Mouse (Mus musculus) liver, adult 2 months (tissue): ENCODE results near the gene Slc32a1. TPM values are rescaled to one million over a fixed set of nuclear protein-coding genes. Genes with fewer than 3 reads are reported as not detected.
A peak's percentile ranks its signal among the peaks of the same experiment; 100 is the strongest.

Experiments
- DNase-seq: peaks from one replicate; pipeline ENCODE4 v3.0.0-alpha.2; 2011; ENCODE audit warnings: low read depth, low spot score; ENCODE audit errors: extremely low read depth
- H3K27ac ChIP-seq: fragments of 200-500 bp; replicated peaks from 2 replicates; pipeline ENCODE4 v1.5.1; 2012; ENCODE audit warnings: low read depth, mild to moderate bottlenecking, control low read depth, inconsistent platforms, low read length; ENCODE audit not compliant: insufficient read depth
- H3K27me3 ChIP-seq: fragments of 200-500 bp; 2 replicates; pipeline ENCODE4 v1.6.1; 2012; ENCODE audit warnings: mild to moderate bottlenecking, moderate library complexity, low read length, inconsistent platforms; ENCODE audit not compliant: control insufficient read depth, insufficient read depth
- H3K36me3 ChIP-seq: fragments of 200-500 bp; 2 replicates; pipeline ENCODE4 v1.6.1; 2012; ENCODE audit warnings: low read length, inconsistent platforms; ENCODE audit not compliant: control insufficient read depth, insufficient read depth
- H3K4me1 ChIP-seq: fragments of 200-500 bp; 2 replicates; pipeline ENCODE4 v1.6.1; 2011; ENCODE audit warnings: low read length; ENCODE audit not compliant: control insufficient read depth, insufficient read depth
- H3K4me3 ChIP-seq: fragments of 200-500 bp; 2 replicates; pipeline ENCODE4 v1.5.1; 2011; ENCODE audit warnings: low read depth, mild to moderate bottlenecking, control low read depth, low read length, moderate library complexity; ENCODE audit not compliant: insufficient read depth
- H3K79me2 ChIP-seq: fragments of 200-500 bp; 2 replicates; pipeline ENCODE4 v1.6.1; 2012; ENCODE audit warnings: inconsistent platforms, mild to moderate bottlenecking, low read length, moderate library complexity; ENCODE audit not compliant: control insufficient read depth, insufficient read depth
- H3K9ac ChIP-seq: fragments of 200-500 bp; 2 replicates; pipeline ENCODE4 v1.6.1; 2012; ENCODE audit warnings: low read depth, mild to moderate bottlenecking, control low read depth, inconsistent platforms, low read length
- CTCF ChIP-seq: fragments of 200-500 bp; IDR thresholded peaks from 2 replicates; pipeline ENCODE4 v1.5.1; 2011; ENCODE audit warnings: low read depth, low read length, control low read depth
- POLR2A ChIP-seq: fragments of 200-500 bp; IDR thresholded peaks from 2 replicates; pipeline ENCODE4 v1.6.1; 2011; ENCODE audit warnings: low read length, control low read depth; ENCODE audit not compliant: insufficient read depth; ENCODE audit errors: extremely low read depth
- WGBS: fragments of 180-500 bp; shearing (Covaris S2); methylation state at CpG from one replicate; pipeline ENCODE4 v1.1.7; 2018; 5-methylcytosine and 5-hydroxymethylcytosine counted together
- polyA plus RNA-seq: library from polyadenylated mRNA; depleted of rRNA; stranded (reverse); fragments of >200 nt; gene quantifications from 2 replicates; pipeline ENCODE4 v1.2.3, GENCODE M21; 2012
- total RNA-seq: library from RNA; depleted of rRNA; stranded (reverse); fragments of >200 nt; gene quantifications from 2 replicates; pipeline ENCODE4 v1.2.3, GENCODE M21; 2014

Slc32a1 gene
- total and polyA plus RNA-seq, 2 experiments: not detected

DNA sequence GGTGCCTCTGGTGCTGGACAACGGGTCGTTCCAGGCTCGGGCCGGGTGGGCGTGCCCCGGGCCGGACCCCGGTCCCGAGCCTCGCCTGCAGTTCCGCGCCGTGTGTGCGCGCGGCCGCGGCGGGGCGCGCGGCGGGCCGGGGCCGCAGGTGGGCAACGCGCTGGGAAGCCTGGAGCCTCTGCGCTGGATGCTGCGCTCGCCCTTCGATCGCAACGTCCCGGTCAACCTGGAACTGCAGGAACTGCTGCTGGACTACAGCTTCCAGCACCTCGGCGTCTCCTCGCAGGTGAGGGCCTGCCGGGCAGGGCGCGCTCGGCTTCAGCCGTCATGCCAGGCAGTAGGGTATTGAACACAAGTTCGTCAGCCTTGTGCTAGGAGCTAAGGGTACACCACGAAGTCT lies 14.7 kb downstream of the Slc32a1 start:
- H3K9ac ChIP-seq: peak overlapping the region; percentile 77
- no peaks in the 10 kb centered on the region for H3K27me3 ChIP-seq
- H3K79me2 ChIP-seq: no peaks in the 10 kb centered on the region
- TF ChIP-seq POLR2A: no peak
- TF ChIP-seq CTCF: no peak
- under 1% methylated on average over 44 of the region's 44 CpGs for WGBS
- peak overlapping the region; percentile 78 for H3K27ac ChIP-seq
- no peak for DNase-seq
- peak overlapping the region; percentile 90 for H3K4me3 ChIP-seq
- H3K36me3 ChIP-seq: peaks cover 10% of the 10 kb centered on the region; the same call in 1 of the 2 replicates
- H3K4me1 ChIP-seq: peaks cover 2% of the 10 kb centered on the region; the same call in 1 of the 2 replicates

DNA sequence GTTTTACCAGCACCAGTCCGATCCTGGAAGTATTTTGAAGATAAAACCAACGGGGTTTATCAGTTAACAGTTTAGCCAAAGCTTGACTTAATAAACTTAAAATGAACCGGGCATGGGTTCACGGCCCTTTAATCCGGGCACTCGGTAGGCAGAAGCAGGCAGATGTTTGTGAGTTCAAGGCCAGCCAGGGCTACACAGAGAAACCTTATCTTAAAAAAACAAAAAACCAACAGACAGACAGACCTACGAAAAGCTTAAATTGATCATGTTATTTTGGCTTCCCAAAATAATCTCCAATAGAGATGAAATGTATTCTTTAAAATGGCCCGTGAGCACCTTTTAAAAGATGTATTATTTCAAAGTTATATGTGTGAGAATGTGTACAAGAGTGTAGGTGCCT lies 15.1 kb downstream of the Slc32a1 start:
- 12% methylated on average over 8 of the region's 8 CpGs for WGBS
- DNase-seq: no peak
- Histone ChIP-seq H3K9ac (peak overlapping the region; percentile 77), H3K4me1 (peaks cover 2% of the 10 kb centered on the region; the same call in 1 of the 2 replicates), H3K36me3 (peaks cover 12% of the 10 kb centered on the region; the same call in 1 of the 2 replicates), H3K79me2 (no peaks in the 10 kb centered on the region), H3K27me3 (no peaks in the 10 kb centered on the region), H3K27ac (peak overlapping the region; percentile 78), H3K4me3 (peak overlapping the region; percentile 90)
- TF ChIP-seq CTCF: no peak
- TF ChIP-seq POLR2A: no peak

DNA sequence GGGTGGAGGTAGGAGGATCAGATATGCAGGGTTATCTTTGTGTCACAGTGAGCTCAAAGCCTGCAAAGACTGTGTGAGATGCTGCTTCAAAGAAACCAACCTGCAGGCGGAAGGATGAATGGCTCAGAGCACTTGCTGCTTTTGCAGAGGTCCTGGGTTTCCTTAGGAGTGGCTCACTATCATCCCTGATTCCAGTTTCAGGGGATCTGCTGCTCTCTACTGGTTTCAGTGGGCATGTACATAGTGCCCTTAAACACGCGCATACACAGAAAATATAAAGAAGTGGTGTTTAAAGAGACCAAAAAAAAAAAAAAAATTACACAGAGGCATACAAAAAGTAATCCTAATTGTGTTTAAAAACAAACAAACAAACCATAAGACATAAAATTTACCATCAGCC lies 18.3 kb downstream of the Slc32a1 start:
- H3K4me1 ChIP-seq: peaks cover 2% of the 10 kb centered on the region; the same call in 1 of the 2 replicates
- WGBS: 90% methylated on average over 3 of the region's 3 CpGs
- TF ChIP-seq POLR2A (no peak), CTCF (no peak)
- H3K27ac ChIP-seq: no peak overlapping the region
- H3K4me3 ChIP-seq: no peak overlapping the region
- no peak overlapping the region for H3K9ac ChIP-seq
- H3K27me3 ChIP-seq: no peaks in the 10 kb centered on the region
- DNase-seq: no peak
- no peaks in the 10 kb centered on the region for H3K79me2 ChIP-seq
- H3K36me3 ChIP-seq: peaks cover 34% of the 10 kb centered on the region; the same call in 1 of the 2 replicates

DNA sequence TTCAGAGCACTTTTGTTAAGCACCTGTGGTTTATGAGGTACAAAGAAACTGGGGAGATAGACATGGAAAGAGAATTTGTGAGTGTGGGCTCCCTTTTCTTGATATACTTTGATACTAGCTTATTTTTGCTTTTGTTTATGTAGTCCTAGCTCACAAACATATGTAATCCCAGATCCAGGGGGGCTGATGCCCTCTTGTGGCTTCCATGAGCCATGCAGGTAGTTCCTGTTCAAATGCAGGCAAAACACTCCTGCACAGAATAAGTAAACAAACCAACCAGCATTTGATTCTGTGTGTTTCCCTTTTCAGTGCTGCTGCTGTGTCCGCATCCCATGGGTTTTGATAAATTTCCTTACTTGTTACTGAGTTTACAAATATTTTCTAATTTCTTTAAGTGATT lies 18.8 kb downstream of the Slc32a1 start:
- Histone ChIP-seq H3K27ac (no peak overlapping the region), H3K9ac (no peak overlapping the region), H3K27me3 (no peaks in the 10 kb centered on the region), H3K4me3 (no peak overlapping the region), H3K4me1 (peaks cover 2% of the 10 kb centered on the region; the same call in 1 of the 2 replicates), H3K36me3 (peaks cover 36% of the 10 kb centered on the region; the same call in 1 of the 2 replicates), H3K79me2 (no peaks in the 10 kb centered on the region)
- peak; percentile 63; the same call in 1 of the 2 replicates for TF ChIP-seq CTCF
- TF ChIP-seq POLR2A: no peak
- 43% methylated on average over 1 of the region's 1 CpGs for WGBS
- DNase-seq: peak; percentile 37

DNA sequence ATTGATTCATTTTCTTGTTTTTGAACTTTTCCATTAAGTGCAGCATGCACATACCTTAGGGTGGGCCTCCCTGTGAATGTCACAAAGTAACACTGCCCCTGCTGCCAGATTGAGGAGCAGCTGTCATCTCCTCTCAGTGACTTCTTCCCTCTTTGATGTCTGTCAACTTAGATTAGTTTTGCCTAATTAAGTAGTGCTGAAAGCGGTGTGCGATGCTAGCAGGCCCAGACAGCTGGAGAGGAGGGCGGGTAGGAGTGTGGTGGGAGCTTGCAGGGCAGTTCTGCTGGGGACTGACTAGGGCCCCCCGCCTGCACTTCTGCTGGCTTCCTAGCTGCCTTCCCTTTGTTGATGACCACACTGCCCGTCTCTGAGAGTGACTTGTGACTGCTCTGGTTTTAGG lies 21.3 kb downstream of the Slc32a1 start:
- H3K36me3 ChIP-seq: peaks cover 56% of the 10 kb centered on the region; the same call in 1 of the 2 replicates
- WGBS: 96% methylated on average over 5 of the region's 5 CpGs
- H3K4me1 ChIP-seq: no peaks in the 10 kb centered on the region
- no peaks in the 10 kb centered on the region for H3K79me2 ChIP-seq
- H3K9ac ChIP-seq: no peak overlapping the region
- no peak for DNase-seq
- TF ChIP-seq CTCF: no peak
- no peak for TF ChIP-seq POLR2A
- no peaks in the 10 kb centered on the region for H3K27me3 ChIP-seq
- H3K4me3 ChIP-seq: no peak overlapping the region
- H3K27ac ChIP-seq: no peak overlapping the region

GRCm38 (mm10) chr2:158641869-158642268 lies 31.3 kb downstream of the Slc32a1 start:
- Histone ChIP-seq H3K27me3 (no peaks in the 10 kb centered on the region), H3K4me1 (no peaks in the 10 kb centered on the region), H3K4me3 (no peak overlapping the region), H3K36me3 (peaks cover 8% of the 10 kb centered on the region; the same call in 1 of the 2 replicates), H3K27ac (no peak overlapping the region), H3K79me2 (no peaks in the 10 kb centered on the region), H3K9ac (no peak overlapping the region)
- WGBS: 12% methylated on average over 2 of the region's 2 CpGs
- DNase-seq: peak; percentile 6
- peak; percentile 91 for TF ChIP-seq CTCF
- TF ChIP-seq POLR2A: no peak
